Mouse (Mus musculus) R1 (cell line): ENCODE data around the gene Spred1.

Source experiments
- DNase-seq: peaks from one replicate; pipeline ENCODE4 v3.0.0-alpha.2; 2018; ENCODE audit warnings: low read depth, low spot score

The Spred1 gene

DNA sequence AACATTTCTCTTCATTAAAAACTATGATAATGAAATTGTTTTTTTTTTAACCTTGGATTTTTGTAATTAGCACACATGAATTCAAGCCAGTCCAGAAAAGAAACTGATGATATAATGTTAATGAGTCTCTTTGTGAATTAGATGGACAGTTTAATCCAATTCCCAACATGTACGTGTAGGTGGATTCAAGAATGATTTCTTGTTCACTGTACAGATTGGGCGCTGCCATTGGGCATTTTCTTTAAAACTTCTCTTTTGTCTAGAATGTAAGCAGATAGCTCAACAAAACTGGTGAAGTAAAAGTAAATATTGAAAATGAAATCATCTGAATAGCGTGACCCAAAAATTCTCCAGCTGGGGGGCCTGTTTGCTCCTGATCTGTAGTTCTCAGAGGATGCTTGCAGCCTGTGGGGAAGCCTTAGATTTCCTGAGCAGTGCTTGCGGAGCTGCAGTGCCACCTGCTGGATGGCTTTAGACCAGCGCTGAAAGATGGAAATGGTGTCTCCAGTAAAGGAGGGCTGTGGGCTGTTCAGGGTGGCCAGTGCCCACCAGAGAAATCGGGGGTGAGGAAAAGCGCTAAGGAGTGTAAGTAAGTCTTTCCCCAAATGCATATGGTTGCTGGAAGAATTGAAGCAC, 59.2 kb downstream of the Spred1 start:
- peak; percentile 75 for DNase-seq

DNA sequence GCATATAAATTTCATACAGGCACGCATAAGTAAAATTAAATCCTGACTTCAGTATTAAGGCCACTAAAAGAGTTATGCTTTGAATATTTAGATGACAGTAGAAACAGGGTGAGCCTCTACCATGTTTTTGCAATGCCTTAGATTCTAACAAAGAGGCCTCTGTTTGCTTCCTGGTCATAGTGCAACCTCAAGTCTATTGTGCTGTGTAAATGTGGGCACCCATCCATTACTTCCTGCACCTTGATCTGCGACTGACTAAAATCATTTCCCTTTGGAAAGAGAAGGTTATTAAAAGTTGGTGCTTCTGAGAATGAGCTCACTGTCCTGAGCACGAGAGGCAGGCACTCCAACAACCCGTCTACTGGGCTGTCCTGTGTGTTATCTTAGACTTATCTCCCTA, 64.4 kb downstream of the Spred1 start:
- no peak for DNase-seq

DNA sequence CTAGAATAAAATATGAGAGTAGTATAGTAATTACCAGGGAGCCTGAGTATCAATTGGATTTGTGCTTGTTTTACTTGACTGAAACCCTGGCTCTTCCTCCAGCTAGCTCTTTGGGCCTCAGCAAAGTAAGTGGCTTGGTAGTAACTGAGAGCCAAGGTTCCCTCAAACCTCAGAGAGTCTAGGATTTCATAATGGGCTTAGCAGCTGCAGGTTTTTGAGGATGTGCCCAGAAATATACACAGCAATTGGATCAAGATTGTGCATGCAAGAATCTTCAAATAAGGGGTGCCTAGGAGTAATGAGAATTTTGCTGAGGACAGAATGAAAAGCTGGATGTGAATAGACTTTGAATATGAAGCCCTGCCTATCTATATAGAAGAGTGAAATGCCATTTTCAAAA, 69.7 kb downstream of the Spred1 start:
- no peak for DNase-seq

DNA sequence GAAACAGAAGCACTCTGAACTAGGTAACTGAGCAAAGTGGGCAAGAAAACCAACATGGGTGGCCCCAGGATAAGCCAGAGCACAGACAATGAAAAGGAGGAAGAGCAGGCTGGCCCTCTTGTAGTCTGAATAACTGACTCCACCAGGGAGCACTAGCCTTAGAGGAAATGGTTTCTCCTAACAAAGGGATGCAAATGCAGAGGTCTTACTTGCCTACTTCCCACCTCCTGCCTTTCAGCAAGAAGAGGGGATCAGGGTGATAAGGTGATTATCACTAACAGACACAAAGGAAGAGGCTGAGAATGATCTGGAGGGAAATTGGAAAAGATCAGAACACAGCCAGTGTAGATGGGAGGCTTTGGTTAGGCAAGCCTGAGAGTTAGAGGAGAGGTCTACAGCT, 73.1 kb downstream of the Spred1 start:
- DNase-seq: peak; percentile 88

DNA sequence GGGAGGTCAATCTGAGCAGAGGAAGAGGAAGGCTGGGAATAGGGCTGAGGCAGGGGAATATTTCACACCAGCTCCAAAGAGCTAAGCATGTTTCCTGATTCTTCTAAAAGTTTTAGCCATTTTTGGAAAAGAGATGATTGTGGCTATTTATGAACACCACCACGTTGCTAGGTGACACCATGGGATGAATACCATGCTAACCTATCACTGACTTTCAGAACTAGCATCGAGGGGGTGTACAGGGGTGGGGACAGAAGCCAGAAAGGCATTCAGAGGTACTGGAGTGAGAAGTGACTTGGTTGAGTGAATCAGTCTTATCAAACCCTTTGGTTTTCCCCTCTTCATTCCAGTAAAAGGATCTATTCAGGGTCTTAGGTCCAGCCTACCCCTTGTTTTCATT, 74.0 kb downstream of the Spred1 start:
- DNase-seq: no peak

DNA sequence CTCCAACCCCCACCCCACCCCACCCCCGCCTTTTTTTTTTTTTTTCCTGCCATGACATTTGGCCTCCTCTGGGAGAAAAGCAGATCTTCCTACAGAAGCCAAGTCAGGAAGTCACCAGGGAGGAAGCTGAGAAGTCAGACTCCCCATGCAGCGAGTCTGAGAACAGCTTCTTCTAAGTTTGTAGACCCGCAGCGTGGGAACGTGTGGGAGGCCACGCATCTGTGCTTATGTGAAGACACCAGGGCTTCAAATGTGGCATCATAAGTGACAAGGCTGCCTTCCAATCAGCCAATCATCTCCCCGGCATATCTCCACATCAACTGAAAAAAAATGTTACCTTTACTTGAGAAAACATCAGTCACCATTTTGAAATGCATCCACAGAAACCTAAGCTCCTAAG, 74.4 kb downstream of the Spred1 start:
- no peak for DNase-seq

DNA sequence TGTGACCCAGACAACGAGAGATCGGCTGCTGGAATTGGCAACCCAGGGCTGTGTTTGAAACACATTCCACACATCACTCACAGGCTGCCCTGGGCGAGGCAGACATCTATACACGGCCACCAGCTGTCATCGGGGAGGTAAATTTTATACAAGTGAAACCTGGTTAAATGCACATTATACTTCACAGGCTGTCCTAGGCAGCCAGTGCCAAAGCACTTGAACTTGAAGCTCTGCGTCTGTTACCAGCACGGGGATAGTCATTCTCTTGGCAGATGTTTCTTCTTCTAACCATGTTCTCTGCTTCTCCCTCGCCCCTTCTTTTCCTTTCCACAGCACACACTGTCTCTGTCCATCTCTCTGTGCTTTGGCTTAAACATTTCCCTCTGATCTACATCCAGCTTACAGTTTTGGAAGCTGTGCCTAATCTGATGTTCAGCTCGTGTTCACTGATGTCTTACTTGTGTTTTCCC, 79.7 kb downstream of the Spred1 start:
- DNase-seq: no peak

DNA sequence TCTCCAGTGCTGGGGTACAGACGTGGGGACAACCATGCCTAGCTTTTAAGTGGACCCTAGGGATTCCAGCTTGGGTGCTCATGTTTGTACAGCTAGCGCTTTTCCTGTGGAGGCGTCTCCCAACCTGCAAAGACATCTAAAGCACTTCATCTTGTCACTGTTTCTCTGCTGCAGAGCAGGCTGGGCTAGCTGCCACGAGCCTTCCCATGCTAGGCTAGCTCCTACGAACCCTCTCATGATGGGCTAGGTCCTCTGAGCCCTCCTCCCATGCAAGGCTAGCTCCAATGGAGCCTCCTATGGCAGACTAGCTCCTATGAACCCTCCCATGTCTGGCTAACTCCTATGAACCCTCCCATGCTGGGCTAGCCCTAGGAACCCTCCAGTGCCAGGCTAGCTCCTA, 82.2 kb downstream of the Spred1 start:
- DNase-seq: no peak

DNA sequence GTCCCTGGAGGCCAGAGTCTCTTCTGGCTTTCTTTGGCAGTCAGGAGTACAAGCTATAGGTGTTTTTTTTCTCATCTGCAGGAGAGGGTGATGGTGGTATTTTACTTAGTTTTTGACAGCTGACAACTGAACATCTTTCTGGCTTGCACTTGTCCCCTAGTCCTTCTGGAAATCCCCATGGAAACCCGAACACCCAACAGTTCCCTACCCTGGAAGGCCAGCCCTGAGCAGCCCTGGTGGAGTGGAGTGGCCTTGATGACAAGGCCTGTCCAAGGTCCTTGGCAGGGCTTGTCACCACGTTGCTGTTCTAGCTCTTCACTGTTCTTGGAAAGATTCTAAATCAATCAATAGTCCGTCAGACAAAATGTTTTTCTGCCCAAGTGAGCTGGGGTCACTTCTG, 83.4 kb downstream of the Spred1 start:
- no peak for DNase-seq

DNA sequence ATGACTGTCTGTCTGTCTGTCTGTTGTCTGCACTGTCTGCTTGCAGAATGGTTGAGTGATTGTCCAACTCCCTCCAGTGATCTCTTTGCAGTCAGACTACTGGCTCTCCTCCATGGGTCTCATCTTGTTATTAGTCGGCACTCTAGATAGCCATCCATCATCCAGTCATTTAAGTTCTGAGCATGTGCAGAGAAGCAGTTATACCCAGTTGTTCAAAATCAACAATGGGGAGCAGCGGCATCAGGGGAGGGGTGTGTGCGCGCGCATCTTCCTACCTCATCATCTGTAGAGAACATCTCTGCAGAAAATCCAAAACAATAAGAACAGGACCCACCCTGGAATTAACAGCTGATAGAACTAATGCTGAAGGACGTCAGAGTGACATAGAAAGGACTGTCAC, 83.9 kb downstream of the Spred1 start:
- no peak for DNase-seq

DNA sequence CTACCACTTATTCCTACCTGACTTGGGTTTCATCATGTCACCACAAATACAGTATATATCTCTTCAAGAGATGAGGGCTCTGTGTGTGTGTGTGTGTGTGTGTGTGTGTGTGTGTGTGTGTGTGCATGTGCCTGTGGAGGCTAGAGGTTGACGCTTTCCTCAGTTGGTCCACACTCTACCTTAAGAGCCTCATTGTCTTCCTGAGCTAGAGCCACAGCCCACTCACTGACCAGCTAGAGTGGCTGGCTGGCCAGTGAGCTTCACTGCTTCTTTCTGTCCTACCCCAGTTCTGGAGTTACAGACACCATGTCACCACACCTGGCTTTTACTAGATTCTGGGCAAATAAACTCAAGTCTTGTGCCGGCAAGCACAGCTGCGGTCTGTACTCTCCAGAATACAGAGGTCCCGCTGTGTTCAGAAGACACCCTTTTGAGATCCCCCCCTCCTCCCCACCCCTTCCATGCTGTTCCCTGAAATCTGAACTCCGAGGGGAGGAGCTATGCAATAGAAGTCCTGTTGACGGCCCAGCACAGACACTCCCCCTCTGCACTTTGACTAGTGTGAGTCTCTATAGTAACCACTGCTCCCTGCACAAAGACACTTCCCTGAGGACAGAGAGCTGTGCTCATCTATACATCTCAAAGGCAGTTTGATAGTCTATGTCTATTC, 89.4 kb downstream of the Spred1 start:
- peak; percentile 92 for DNase-seq

DNA sequence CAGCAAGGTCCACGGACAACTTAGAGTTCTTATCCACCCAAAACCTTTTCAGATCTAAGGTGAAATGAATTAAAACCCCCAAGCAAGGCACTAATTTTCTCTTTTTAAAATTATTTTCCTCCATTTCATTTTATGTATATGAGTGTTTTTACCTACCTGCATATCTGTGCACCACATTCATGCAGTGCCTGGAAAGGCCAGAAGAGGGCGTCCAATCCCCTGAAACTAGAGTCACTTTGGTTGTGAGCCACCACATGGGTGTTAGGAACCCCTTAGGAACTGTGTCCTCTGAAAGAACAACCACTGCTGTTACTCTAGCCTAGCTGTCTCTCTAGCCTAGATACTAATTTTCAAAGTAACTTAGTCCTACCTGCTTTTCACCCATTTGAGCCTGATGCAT, 95.0 kb downstream of the Spred1 start:
- DNase-seq: peak; percentile 74

DNA sequence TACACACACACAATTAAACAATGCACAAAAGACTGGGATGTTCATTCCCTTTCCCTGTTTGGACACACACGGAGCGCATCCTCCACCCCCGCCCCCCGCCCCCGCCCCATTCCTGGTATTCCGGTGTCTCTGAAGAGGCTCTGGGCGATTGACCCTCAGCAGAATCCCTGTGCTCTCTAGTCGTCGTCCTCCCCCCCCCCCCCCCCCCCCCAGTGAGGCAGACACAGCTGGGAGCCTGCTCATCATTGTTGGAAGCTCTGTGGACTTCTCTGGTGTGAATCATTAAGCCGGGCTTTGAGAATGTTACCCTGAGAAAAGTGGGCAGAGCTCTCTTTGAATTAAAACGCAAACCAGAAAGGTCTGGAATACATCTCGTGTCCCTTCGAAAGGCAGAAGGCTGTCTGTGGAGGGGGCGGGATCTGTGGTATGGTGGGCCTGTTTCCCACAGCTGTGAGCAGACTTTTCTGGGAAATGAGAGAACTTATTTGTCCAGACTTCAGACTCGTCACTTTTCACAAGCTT, 96.6 kb downstream of the Spred1 start:
- DNase-seq: peak; percentile 59

DNA sequence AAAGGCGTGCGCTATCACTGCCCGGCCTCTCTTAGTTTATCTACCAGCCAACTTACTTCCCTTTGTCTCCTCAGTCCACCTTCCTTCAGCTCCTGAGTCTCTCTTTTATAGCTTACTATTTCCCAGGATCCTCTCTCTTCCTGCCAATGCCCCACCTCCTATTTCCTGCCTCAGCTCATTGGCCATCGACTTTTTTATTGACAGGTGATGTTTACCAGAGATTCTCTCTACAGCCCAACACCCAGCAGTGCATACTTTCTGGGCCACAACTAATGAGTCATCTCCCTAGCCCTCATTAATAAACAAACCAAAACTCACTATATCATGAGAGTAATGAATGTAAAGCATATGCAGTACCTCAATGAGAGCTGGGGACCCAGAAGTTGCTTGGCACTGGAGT, 98.4 kb downstream of the Spred1 start:
- DNase-seq: no peak

DNA sequence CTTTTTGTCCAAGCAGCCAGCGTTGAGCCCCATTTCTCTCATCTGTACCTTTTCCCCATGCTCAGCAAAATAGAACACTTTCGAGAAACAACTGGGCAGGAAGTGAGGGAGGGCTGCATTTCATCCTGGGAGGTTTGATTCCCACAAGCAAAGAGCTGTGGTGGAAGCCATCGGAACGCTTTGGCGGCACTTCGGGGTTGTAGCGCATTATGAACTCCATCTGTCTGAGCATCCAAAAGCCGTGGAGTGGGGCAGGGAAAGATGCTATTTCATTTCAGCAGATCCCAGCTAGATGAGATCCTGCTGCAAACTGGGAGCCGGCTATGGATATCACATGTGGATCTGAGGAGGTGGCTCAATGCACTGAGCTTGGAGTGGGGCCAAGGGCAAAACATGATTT, 101.5 kb downstream of the Spred1 start:
- DNase-seq: no peak

DNA sequence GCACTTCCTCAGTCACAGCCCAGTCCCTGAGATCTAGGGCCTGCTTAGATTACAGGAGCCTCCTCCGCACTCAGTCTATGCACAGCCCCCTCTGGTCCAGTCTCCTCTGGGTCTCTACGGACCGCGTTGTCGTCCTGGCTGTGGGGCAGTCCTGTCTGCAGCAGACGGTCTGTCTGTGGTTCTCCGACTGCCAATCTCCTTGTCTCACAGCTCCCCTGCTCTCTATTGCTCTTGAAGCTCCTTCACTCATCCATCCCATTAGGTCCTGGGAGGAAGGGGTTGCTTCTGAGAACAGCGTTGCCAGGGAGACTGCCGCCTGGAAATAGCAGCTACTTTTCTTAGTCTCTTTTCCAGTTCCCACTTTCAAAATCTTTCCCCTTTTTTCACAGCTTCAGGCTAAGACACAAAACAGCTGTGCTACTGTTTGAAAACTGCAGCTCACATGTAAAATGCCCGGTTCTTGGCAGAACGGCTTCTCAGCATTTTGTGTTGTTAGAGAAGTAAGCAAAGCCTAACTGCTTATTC, 107.5 kb downstream of the Spred1 start:
- no peak for DNase-seq

DNA sequence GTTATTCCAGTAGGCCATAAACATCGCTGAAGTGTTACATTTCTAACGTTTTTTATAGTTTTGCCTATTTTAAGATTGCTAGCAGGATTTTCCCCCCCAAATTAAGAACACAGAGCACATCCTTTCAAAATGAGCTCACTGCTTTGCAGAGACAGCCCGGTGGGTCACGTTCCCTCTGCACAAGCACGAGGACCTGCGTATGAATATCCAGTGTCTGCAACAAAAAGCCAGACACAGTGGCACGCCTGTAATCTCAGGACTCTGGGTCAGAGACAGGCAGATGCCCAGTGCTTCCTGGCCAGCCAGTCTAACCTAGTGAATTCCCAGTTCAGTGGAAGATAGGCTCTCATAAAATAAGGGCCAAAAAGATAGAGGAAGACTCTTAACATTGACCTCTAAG, 109.1 kb downstream of the Spred1 start:
- no peak for DNase-seq

DNA sequence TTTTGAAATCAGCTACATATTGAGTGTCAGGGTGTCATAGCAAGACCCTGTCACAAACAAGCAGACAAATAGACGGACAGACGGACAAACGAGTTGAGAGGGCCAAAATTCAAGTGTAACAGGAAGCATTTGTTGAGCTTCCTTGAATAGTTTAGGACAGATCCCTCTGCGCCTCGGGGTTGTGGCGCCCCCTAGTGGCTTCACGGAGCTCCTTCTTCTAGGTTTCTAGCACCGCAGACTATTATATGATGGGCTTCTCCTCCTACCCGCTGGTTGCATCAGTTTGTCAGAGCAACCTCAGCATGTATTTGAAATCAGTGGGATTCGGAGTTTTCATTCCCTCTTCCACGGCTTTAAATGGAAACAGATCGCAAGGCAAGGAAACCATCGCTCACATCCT, 110.1 kb downstream of the Spred1 start:
- peak; percentile 85 for DNase-seq
